21 mouse cellular contexts compared by ENCODE assay signal in the genomic region with DNA sequence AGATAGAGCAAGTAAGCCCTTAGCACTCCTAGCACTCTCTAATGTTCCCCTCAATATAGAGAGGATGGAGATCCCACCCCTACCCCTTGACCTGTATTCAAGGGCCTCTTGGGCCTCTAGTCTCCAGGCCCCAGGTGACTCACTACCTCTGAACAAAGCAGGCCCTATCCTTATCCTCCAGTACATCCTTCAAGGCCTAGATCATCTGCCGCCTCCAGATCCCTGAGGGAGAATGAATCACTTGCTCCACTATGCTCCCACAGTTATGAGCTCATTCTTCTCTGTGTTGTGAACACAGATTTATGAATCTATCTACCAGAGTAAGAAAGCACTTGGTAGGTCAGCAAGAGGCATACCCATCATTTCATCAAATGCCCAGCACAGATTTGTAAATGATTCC. TPM values are rescaled to one million over a fixed set of nuclear protein-coding genes. Genes with fewer than 3 reads are reported as not detected.
DNase-seq lines count a peak whose midpoint lies in the region; ATAC-seq and TF ChIP-seq lines count a peak whose summit lies in the region.
"Had no signal": no experiment of that assay in that cellular context is flagged by ENCODE, and none has a peak within 500 bp of the region (broad histone marks: within the 10 kb centered on the region; RNA-seq: fewer than 3 reads in every experiment).

No protein-coding gene starts in this region.

- TF ChIP-seq EP300 in lung, postnatal 0 days (IDR thresholded peaks at IDR 0.05), result no peak

- no peak overlapping the region for H3K4me2 ChIP-seq in lung, embryonic 15.5 days
- no peak overlapping the region for H3K4me2 ChIP-seq in lung, postnatal 0 days (replicated peaks; ENCODE audit: low read depth, low read length)
- no peak overlapping the region for H3K4me2 ChIP-seq in kidney, embryonic 15.5 days
- H3K4me2 ChIP-seq: embryonic facial prominence, embryonic 12.5 days; liver, embryonic 11.5 days; midbrain, embryonic 15.5 days; neural tube, embryonic 15.5 days had no signal

- no peaks in the 10 kb centered on the region for H3K9me3 ChIP-seq in lung, embryonic 15.5 days
- H3K9me3 ChIP-seq in lung, postnatal 0 days (ENCODE audit: low read length), result no peaks in the 10 kb centered on the region
- no peaks in the 10 kb centered on the region for H3K9me3 ChIP-seq in kidney, embryonic 15.5 days (replicated peaks)
- H3K9me3 ChIP-seq in forebrain, embryonic 10.5 days, result no peaks in the 10 kb centered on the region
- H3K9me3 ChIP-seq: embryonic facial prominence, embryonic 12.5 days; hindbrain, embryonic 10.5 days; midbrain, embryonic 15.5 days; neural tube, embryonic 15.5 days had no signal

- no peak overlapping the region for H3K27ac ChIP-seq in lung, embryonic 15.5 days
- no peak overlapping the region for H3K27ac ChIP-seq in lung, postnatal 0 days (ENCODE audit: low read length)
- no peak overlapping the region for H3K27ac ChIP-seq in kidney, embryonic 15.5 days
- H3K27ac ChIP-seq in forebrain, embryonic 10.5 days, result no peak overlapping the region
- H3K27ac ChIP-seq: embryonic facial prominence, embryonic 12.5 days; hindbrain, embryonic 10.5 days; hindbrain, postnatal 0 days; midbrain, embryonic 15.5 days; neural tube, embryonic 15.5 days had no signal

- no peaks in the 10 kb centered on the region for H3K36me3 ChIP-seq in lung, embryonic 15.5 days
- H3K36me3 ChIP-seq in lung, postnatal 0 days (ENCODE audit: insufficient read depth, low read length), result no peaks in the 10 kb centered on the region
- no peaks in the 10 kb centered on the region for H3K36me3 ChIP-seq in kidney, embryonic 15.5 days
- H3K36me3 ChIP-seq in forebrain, embryonic 10.5 days (replicated peaks), result no peaks in the 10 kb centered on the region
- H3K36me3 ChIP-seq: embryonic facial prominence, embryonic 12.5 days; hindbrain, embryonic 10.5 days; midbrain, embryonic 15.5 days; neural tube, embryonic 15.5 days had no signal

- H3K4me3 ChIP-seq in lung, embryonic 15.5 days, result no peak overlapping the region
- no peak overlapping the region for H3K4me3 ChIP-seq in lung, postnatal 0 days (ENCODE audit: low read depth, low read length)
- no peak overlapping the region for H3K4me3 ChIP-seq in kidney, embryonic 15.5 days (replicated peaks)
- H3K4me3 ChIP-seq in forebrain, embryonic 10.5 days, result no peak overlapping the region
- H3K4me3 ChIP-seq: embryonic facial prominence, embryonic 12.5 days; hindbrain, embryonic 10.5 days; midbrain, embryonic 15.5 days; neural tube, embryonic 15.5 days had no signal

- ATAC-seq in lung, embryonic 15.5 days (ENCODE audit: borderline replicate concordance, extremely low read depth, low FRiP score, low TSS enrichment), result 0 out of 2 replicates have a peak, but pooled peaks have one; percentile 6
- no peak for ATAC-seq in lung, postnatal 0 days
- ATAC-seq in kidney, embryonic 15.5 days (replicated peaks; ENCODE audit: low FRiP score), result no peak
- ATAC-seq: forebrain, postnatal 0 days; hindbrain, postnatal 0 days; intestine, postnatal 0 days; midbrain, embryonic 15.5 days had no signal

- WGBS in lung, embryonic 15.5 days, result 72% methylated on average over 1 of the region's 1 CpGs
- 83% methylated on average over 1 of the region's 1 CpGs for WGBS in lung, postnatal 0 days
- 80% methylated on average over 1 of the region's 1 CpGs for WGBS in kidney, embryonic 15.5 days
- WGBS in forebrain, embryonic 10.5 days, result 85% methylated on average over 1 of the region's 1 CpGs

- no peaks in the 10 kb centered on the region for H3K27me3 ChIP-seq in lung, embryonic 15.5 days
- no peaks in the 10 kb centered on the region for H3K27me3 ChIP-seq in lung, postnatal 0 days (replicated peaks; ENCODE audit: insufficient read depth, low read length)
- H3K27me3 ChIP-seq in kidney, embryonic 15.5 days, result no peaks in the 10 kb centered on the region; the same call in 1 of the 2 replicates
- no peaks in the 10 kb centered on the region for H3K27me3 ChIP-seq in forebrain, embryonic 10.5 days (ENCODE audit: poor library complexity, severe bottlenecking)
- H3K27me3 ChIP-seq: midbrain, embryonic 15.5 days; neural tube, embryonic 15.5 days had no signal

- DNase-seq in adrenal gland, postnatal 36 days, result peak; percentile 12 to 17
- no peak for DNase-seq in adrenal gland, postnatal 14 days
- DNase-seq in lung, postnatal 0 days (ENCODE audit: low spot score), result no peak
- DNase-seq in brain, adult 2 months (ENCODE audit: low read depth, low spot score), result peak; percentile 85
- DNase-seq in forebrain, embryonic 10.5 days (ENCODE audit: extremely low spot score, low spot score), result no peak
- DNase-seq: cerebellum, adult 9-11 months; forebrain, postnatal 0 days; gastrocnemius, postnatal 36 days; lung, adult 18-20 months; lung, postnatal 36 days; thymus, postnatal 36 days had no signal

- H3K9ac ChIP-seq in lung, embryonic 15.5 days, result no peak overlapping the region
- H3K9ac ChIP-seq in lung, postnatal 0 days (replicated peaks; ENCODE audit: low read depth), result no peak overlapping the region
- H3K9ac ChIP-seq in kidney, embryonic 15.5 days, result no peak overlapping the region
- H3K9ac ChIP-seq: embryonic facial prominence, embryonic 12.5 days; forebrain, postnatal 0 days; midbrain, embryonic 15.5 days; neural tube, embryonic 15.5 days had no signal

- peaks cover 3% of the 10 kb centered on the region for H3K4me1 ChIP-seq in lung, embryonic 15.5 days
- H3K4me1 ChIP-seq in lung, postnatal 0 days (ENCODE audit: insufficient read depth, low read depth, low read length), result no peaks in the 10 kb centered on the region
- 0 out of 2 replicates have a peak, but pooled peaks cover 3% of the 10 kb centered on the region for H3K4me1 ChIP-seq in kidney, embryonic 15.5 days
- H3K4me1 ChIP-seq in forebrain, embryonic 10.5 days, result peaks cover 14% of the 10 kb centered on the region
- H3K4me1 ChIP-seq: hindbrain, embryonic 10.5 days; midbrain, embryonic 15.5 days; neural tube, embryonic 15.5 days had no signal

- no peak for TF ChIP-seq CTCF in lung, postnatal 0 days (IDR thresholded peaks at IDR 0.05)

RNA-seq across cellular contexts. Expression of gene Trabd2b, which starts 46.7 kb away (rescaled TPM):
- 1 to 10 TPM; 1.3 to 2.2 TPM for total RNA-seq in adrenal gland, postnatal 36 days (2021)
- total RNA-seq in adrenal gland, postnatal 14 days (2021), result 0.90 and 1.0 TPM in 2 replicates
- 4.4 and 5.1 TPM in 2 replicates for polyA plus RNA-seq in lung, embryonic 15.5 days (2015; fragmentation: Nextera tagmentation; extraction: Ambion mirVana)
- polyA plus RNA-seq in lung, postnatal 0 days (2015; fragmentation: Nextera tagmentation; extraction: Ambion mirVana), result 2.4 and 3.4 TPM in 2 replicates
- polyA plus RNA-seq in kidney, embryonic 15.5 days (2015; fragmentation: Nextera tagmentation; extraction: Ambion mirVana), result 4.9 TPM in 2 replicates
- polyA plus RNA-seq in forebrain, embryonic 10.5 days (2016; fragmentation: Nextera tagmentation; extraction: Ambion mirVana), result 1.00 and 1.0 TPM in 2 replicates
- total RNA-seq: megakaryocyte-erythroid progenitor cell, adult 5-6 weeks had no signal

Comparison
In these comparisons a context has a peak if more than half of its experiments do, and no peak if none do; other contexts are left out.
1. DNase-seq: peak in adrenal gland, postnatal 36 days (2 of 2) and brain, adult 2 months (single experiment); none in adrenal gland, postnatal 14 days (single experiment), lung, postnatal 0 days (single experiment) and forebrain, embryonic 10.5 days (single experiment).